Mouse (Mus musculus): Measurements from ENCODE around the gene Mylk2.

- TF ChIP-seq CTCF (IDR thresholded peaks at IDR 0.05; ENCODE audit: borderline replicate concordance, control insufficient read depth, extremely low read depth, insufficient read depth, low read length, poor library complexity): no peak
- TF ChIP-seq POLR2A (IDR thresholded peaks at IDR 0.05; ENCODE audit: control insufficient read depth, extremely low read depth, insufficient read depth, low read length, poor library complexity): no peak
These were observed 12.5 kb downstream of the Mylk2 start for GRCm38 (mm10) chr2:152923621-152924020.

All from thymus, adult 2 months (tissue).